Mouse (Mus musculus) liver, embryonic 14.5 days (tissue): ENCODE results near the gene Vps51.

Source experiments
- CTCF ChIP-seq: IDR thresholded peaks from 2 replicates; pipeline ENCODE4 v1.5.1; 2016; ENCODE audit warnings: antibody characterized with exemption, low read depth, control low read depth
- EP300 ChIP-seq: IDR thresholded peaks from 2 replicates; pipeline ENCODE4 v1.6.1; 2016; ENCODE audit warnings: antibody characterized with exemption, low read depth

DNA sequence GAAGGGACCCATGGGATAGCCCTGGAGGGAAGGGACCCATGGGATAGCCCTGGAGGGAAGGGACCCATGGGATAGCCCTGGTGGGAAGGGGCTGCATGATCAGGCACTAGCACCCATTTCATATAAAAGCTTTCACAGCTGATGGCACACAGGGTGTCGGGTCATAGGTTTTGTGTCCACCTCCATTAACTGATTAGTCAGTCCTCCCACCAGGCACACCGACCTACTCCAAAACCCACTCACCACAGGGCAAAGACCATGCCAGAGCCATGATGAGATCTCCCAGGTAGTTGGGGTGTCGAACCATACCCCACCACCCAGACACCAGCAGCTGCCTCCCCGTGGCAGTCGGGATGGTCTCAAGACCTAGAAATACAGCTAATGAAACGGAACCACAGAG is 13.9 kb downstream of the Vps51 start:
- TF ChIP-seq EP300, result no peak
- no peak for TF ChIP-seq CTCF
